16 mouse cellular contexts compared by ENCODE assay signal in genomic region chr11:78814461-78814941, GRCm38 (mm10). TPM values are rescaled to one million over a fixed set of nuclear protein-coding genes. Genes with fewer than 3 reads are reported as not detected.
DNase-seq lines count a peak whose midpoint lies in the region; ATAC-seq and TF ChIP-seq lines count a peak whose summit lies in the region.
"Had no signal": no experiment of that assay in that cellular context is flagged by ENCODE, and none has a peak within 500 bp of the region (broad histone marks: within the 10 kb centered on the region; RNA-seq: fewer than 3 reads in every experiment).

No protein-coding gene starts in this region.

- no peaks in the 10 kb centered on the region for H3K4me1 ChIP-seq in embryonic facial prominence, embryonic 14.5 days (ENCODE audit: control insufficient read depth, insufficient read depth, low read length)
- peaks cover 30% of the 10 kb centered on the region for H3K4me1 ChIP-seq in embryonic facial prominence, embryonic 10.5 days
- peaks cover 44% of the 10 kb centered on the region for H3K4me1 ChIP-seq in midbrain, embryonic 10.5 days
- H3K4me1 ChIP-seq in midbrain, embryonic 15.5 days = peaks cover 36% of the 10 kb centered on the region
- H3K4me1 ChIP-seq in brown adipose tissue, adult 24 weeks (ENCODE audit: control insufficient read depth, insufficient read depth, insufficient read length, low read length) = 0 out of 2 replicates have a peak, but pooled peaks cover 7% of the 10 kb centered on the region
- no peaks in the 10 kb centered on the region for H3K4me1 ChIP-seq in midbrain, postnatal 0 days (ENCODE audit: insufficient read depth, low read length)

- TF ChIP-seq CTCF in midbrain, postnatal 0 days (IDR thresholded peaks at IDR 0.05) = no peak

- H3K27me3 ChIP-seq in embryonic facial prominence, embryonic 14.5 days (replicated peaks; ENCODE audit: control insufficient read depth, insufficient read depth, low read length) = no peaks in the 10 kb centered on the region
- H3K27me3 ChIP-seq in embryonic facial prominence, embryonic 10.5 days (replicated peaks; ENCODE audit: low read depth, poor library complexity, severe bottlenecking) = peaks cover 31% of the 10 kb centered on the region
- H3K27me3 ChIP-seq in midbrain, embryonic 10.5 days (ENCODE audit: low read depth, poor library complexity, severe bottlenecking) = peaks cover 35% of the 10 kb centered on the region
- H3K27me3 ChIP-seq in midbrain, embryonic 15.5 days (replicated peaks) = no peaks in the 10 kb centered on the region
- H3K27me3 ChIP-seq in midbrain, postnatal 0 days (ENCODE audit: insufficient read depth, low read length) = no peaks in the 10 kb centered on the region

- 42% methylated on average over 7 of the region's 7 CpGs for WGBS in embryonic facial prominence, embryonic 14.5 days
- WGBS in embryonic facial prominence, embryonic 10.5 days = 52% methylated on average over 7 of the region's 7 CpGs
- 57% methylated on average over 7 of the region's 7 CpGs for WGBS in midbrain, embryonic 10.5 days
- WGBS in midbrain, embryonic 15.5 days = 42% methylated on average over 7 of the region's 7 CpGs
- 49% methylated on average over 7 of the region's 7 CpGs for WGBS in midbrain, postnatal 0 days

- DNase-seq in embryonic facial prominence, embryonic 14.5 days (ENCODE audit: low spot score) = peak; percentile 43
- no peak for DNase-seq in embryonic facial prominence, embryonic 10.5 days (ENCODE audit: low spot score)
- no peak for DNase-seq in midbrain, embryonic 10.5 days (ENCODE audit: low spot score)
- peak; percentile 72 for DNase-seq in midbrain, postnatal 0 days (ENCODE audit: low spot score)
- no peak for DNase-seq in left cerebral cortex, adult 18-20 months (ENCODE audit: low spot score in 2 of 2)
- no peak for DNase-seq in heart, postnatal 36 days
- DNase-seq: B cell, adult 2 months; cerebellum, postnatal 36 days; heart, postnatal 14 days; layer of hippocampus, adult 9-11 months; thymus, adult 18-20 months had no signal

- no peak overlapping the region for H3K4me3 ChIP-seq in embryonic facial prominence, embryonic 14.5 days (ENCODE audit: low read depth, low read length)
- no peak overlapping the region for H3K4me3 ChIP-seq in embryonic facial prominence, embryonic 10.5 days
- no peak overlapping the region for H3K4me3 ChIP-seq in midbrain, embryonic 10.5 days
- H3K4me3 ChIP-seq in midbrain, embryonic 15.5 days = no peak overlapping the region
- H3K4me3 ChIP-seq in brown adipose tissue, adult 24 weeks (ENCODE audit: insufficient read depth, low read depth, low read length) = no peak overlapping the region
- H3K4me3 ChIP-seq in midbrain, postnatal 0 days (ENCODE audit: low read depth, low read length) = no peak overlapping the region
- H3K4me3 ChIP-seq: liver, embryonic 12.5 days; myocyte had no signal

- no peak overlapping the region for H3K4me2 ChIP-seq in embryonic facial prominence, embryonic 14.5 days (ENCODE audit: low read depth, low read length)
- H3K4me2 ChIP-seq in midbrain, embryonic 15.5 days = no peak overlapping the region
- no peak overlapping the region for H3K4me2 ChIP-seq in midbrain, postnatal 0 days (ENCODE audit: low read depth, low read length, poor library complexity, severe bottlenecking)
- H3K4me2 ChIP-seq: liver, embryonic 12.5 days had no signal

- intact Hi-C loops in heart, postnatal 36 days (cut with DNase I) = no loop called here

- no peaks in the 10 kb centered on the region for H3K36me3 ChIP-seq in embryonic facial prominence, embryonic 14.5 days (ENCODE audit: control insufficient read depth, insufficient read depth, low read length)
- no peaks in the 10 kb centered on the region for H3K36me3 ChIP-seq in embryonic facial prominence, embryonic 10.5 days (replicated peaks)
- no peaks in the 10 kb centered on the region for H3K36me3 ChIP-seq in midbrain, embryonic 10.5 days
- no peaks in the 10 kb centered on the region for H3K36me3 ChIP-seq in midbrain, embryonic 15.5 days (replicated peaks)
- no peaks in the 10 kb centered on the region for H3K36me3 ChIP-seq in midbrain, postnatal 0 days (ENCODE audit: insufficient read depth, low read length)
- H3K36me3 ChIP-seq: liver, embryonic 12.5 days had no signal

- H3K9ac ChIP-seq in embryonic facial prominence, embryonic 14.5 days (ENCODE audit: low read depth, low read length) = no peak overlapping the region
- no peak overlapping the region for H3K9ac ChIP-seq in midbrain, embryonic 15.5 days
- no peak overlapping the region for H3K9ac ChIP-seq in midbrain, postnatal 0 days (replicated peaks; ENCODE audit: low read length, poor library complexity, severe bottlenecking)
- H3K9ac ChIP-seq: liver, embryonic 12.5 days had no signal

- 0 out of 2 replicates have a peak, but pooled peaks have one; percentile 15 for ATAC-seq in embryonic facial prominence, embryonic 14.5 days (ENCODE audit: low read depth)
- ATAC-seq in midbrain, embryonic 15.5 days (replicated peaks) = no peak
- no peak for ATAC-seq in midbrain, postnatal 0 days (ENCODE audit: low FRiP score)
- ATAC-seq: intestine, embryonic 16.5 days; liver, embryonic 12.5 days had no signal

- H3K27ac ChIP-seq in embryonic facial prominence, embryonic 14.5 days (replicated peaks; ENCODE audit: low read depth, low read length) = no peak overlapping the region
- H3K27ac ChIP-seq in embryonic facial prominence, embryonic 10.5 days (replicated peaks) = no peak overlapping the region
- peak overlapping the region; percentile 23; the same call in 1 of the 2 replicates for H3K27ac ChIP-seq in midbrain, embryonic 10.5 days (replicated peaks)
- H3K27ac ChIP-seq in midbrain, embryonic 15.5 days = no peak overlapping the region
- peak overlapping the region; percentile 70 for H3K27ac ChIP-seq in brown adipose tissue, adult 24 weeks (replicated peaks; ENCODE audit: low read depth, low read length)
- H3K27ac ChIP-seq in midbrain, postnatal 0 days (ENCODE audit: low read depth, low read length) = no peak overlapping the region
- H3K27ac ChIP-seq: liver, embryonic 12.5 days had no signal

- no peaks in the 10 kb centered on the region for H3K9me3 ChIP-seq in embryonic facial prominence, embryonic 14.5 days (ENCODE audit: control insufficient read depth, low read length)
- H3K9me3 ChIP-seq in embryonic facial prominence, embryonic 10.5 days = no peaks in the 10 kb centered on the region
- no peaks in the 10 kb centered on the region for H3K9me3 ChIP-seq in midbrain, embryonic 10.5 days (replicated peaks)
- H3K9me3 ChIP-seq in midbrain, embryonic 15.5 days = no peaks in the 10 kb centered on the region
- H3K9me3 ChIP-seq in midbrain, postnatal 0 days (ENCODE audit: low read length) = no peaks in the 10 kb centered on the region
- H3K9me3 ChIP-seq: liver, embryonic 12.5 days had no signal

RNA-seq across cellular contexts. Expression of gene Lyrm9, which starts 11.9 kb away (rescaled TPM):
- polyA plus RNA-seq in embryonic facial prominence, embryonic 14.5 days (2014; fragmentation: Nextera tagmentation; extraction: Ambion mirVana) = 10.5 and 14.2 TPM in 2 replicates
- polyA plus RNA-seq in embryonic facial prominence, embryonic 10.5 days (2016; fragmentation: Nextera tagmentation; extraction: Ambion mirVana) = 18.9 and 24.5 TPM in 2 replicates
- 20.7 and 21.8 TPM in 2 replicates for polyA plus RNA-seq in midbrain, embryonic 10.5 days (2016; fragmentation: Nextera tagmentation; extraction: Ambion mirVana)
- polyA plus RNA-seq in midbrain, embryonic 15.5 days (2015; fragmentation: Nextera tagmentation; extraction: Ambion mirVana) = 31.9 and 35.8 TPM in 2 replicates
- 32.6 and 58.3 TPM in 2 replicates for polyA plus RNA-seq in brown adipose tissue, adult 24 weeks (2012; ENCODE audit: insufficient read depth, insufficient read length, missing spikeins)
- total RNA-seq in midbrain, postnatal 0 days (2014; rRNA removed) = 24.7 and 30.2 TPM in 2 replicates
- 49.4 and 51.4 TPM in 2 replicates for polyA plus RNA-seq in midbrain, postnatal 0 days (2015; fragmentation: Nextera tagmentation; extraction: Ambion mirVana)
- total RNA-seq in left cerebral cortex, adult 18-20 months (2021) = 10 to 100 TPM; 28.1 to 32.5 TPM
- total RNA-seq in heart, postnatal 36 days (2021) = 10 to 100 TPM; 34.7 to 36.5 TPM

Comparison
In these comparisons a context has a peak if more than half of its experiments do, and no peak if none do; other contexts are left out.
1. DNase-seq: peak in embryonic facial prominence, embryonic 14.5 days (single experiment) and midbrain, postnatal 0 days (single experiment); none in embryonic facial prominence, embryonic 10.5 days (single experiment), midbrain, embryonic 10.5 days (single experiment), left cerebral cortex, adult 18-20 months (0 of 2) and heart, postnatal 36 days (0 of 2).
2. H3K27ac ChIP-seq: peak in midbrain, embryonic 10.5 days (single experiment) and brown adipose tissue, adult 24 weeks (single experiment); none in embryonic facial prominence, embryonic 14.5 days (single experiment), embryonic facial prominence, embryonic 10.5 days (single experiment), midbrain, embryonic 15.5 days (single experiment) and midbrain, postnatal 0 days (single experiment).